8 mouse cellular contexts compared by ENCODE assay signal in genomic region chr16:93938400-93938846, GRCm38 (mm10). TPM values are rescaled to one million over a fixed set of nuclear protein-coding genes. Genes with fewer than 3 reads are reported as not detected.
A peak's percentile ranks its signal among the peaks of the same experiment; 100 is the strongest.
DNase-seq lines count a peak whose midpoint lies in the region; ATAC-seq lines count a peak whose summit lies in the region.

No protein-coding gene starts in this region.

- 9% methylated on average over 16 of the region's 16 CpGs for WGBS in forebrain, embryonic 16.5 days
- 10% methylated on average over 16 of the region's 16 CpGs for WGBS in hindbrain, embryonic 16.5 days
- WGBS in limb, embryonic 10.5 days, result 18% methylated on average over 16 of the region's 16 CpGs
- 19% methylated on average over 16 of the region's 16 CpGs for whole genome bisulfite sequencing in midbrain, embryonic 10.5 days

- H3K27me3 ChIP-seq in forebrain, embryonic 16.5 days (replicated peaks; ENCODE audit: control insufficient read depth, insufficient read depth, low read length), result peaks cover 10% of the 10 kb centered on the region
- H3K27me3 ChIP-seq in hindbrain, embryonic 16.5 days (replicated peaks; ENCODE audit: control insufficient read depth, insufficient read depth, low read length), result peaks cover 13% of the 10 kb centered on the region
- H3K27me3 ChIP-seq in limb, embryonic 10.5 days (ENCODE audit: low read depth, poor library complexity, severe bottlenecking), result peaks cover 44% of the 10 kb centered on the region
- peaks cover 49% of the 10 kb centered on the region for H3K27me3 ChIP-seq in midbrain, embryonic 10.5 days (ENCODE audit: low read depth, poor library complexity, severe bottlenecking)

- no peaks in the 10 kb centered on the region for H3K36me3 ChIP-seq in forebrain, embryonic 16.5 days (ENCODE audit: control insufficient read depth, insufficient read depth)
- no peaks in the 10 kb centered on the region for H3K36me3 ChIP-seq in hindbrain, embryonic 16.5 days (ENCODE audit: control insufficient read depth, insufficient read depth, low read length)
- no peaks in the 10 kb centered on the region for H3K36me3 ChIP-seq in limb, embryonic 10.5 days
- no peaks in the 10 kb centered on the region for H3K36me3 ChIP-seq in midbrain, embryonic 10.5 days

- ATAC-seq in forebrain, embryonic 16.5 days, result no peak
- ATAC-seq in hindbrain, embryonic 16.5 days, result no peak

- no peaks in the 10 kb centered on the region for H3K9me3 ChIP-seq in forebrain, embryonic 16.5 days (ENCODE audit: control insufficient read depth, low read length)
- no peaks in the 10 kb centered on the region for H3K9me3 ChIP-seq in hindbrain, embryonic 16.5 days (ENCODE audit: control insufficient read depth, low read length)
- no peaks in the 10 kb centered on the region for H3K9me3 ChIP-seq in limb, embryonic 10.5 days (replicated peaks)
- no peaks in the 10 kb centered on the region for H3K9me3 ChIP-seq in midbrain, embryonic 10.5 days (replicated peaks)

- H3K4me1 ChIP-seq in forebrain, embryonic 16.5 days (replicated peaks; ENCODE audit: control insufficient read depth, insufficient read depth, low read length), result peaks cover 3% of the 10 kb centered on the region
- peaks cover 2% of the 10 kb centered on the region; the same call in 1 of the 2 replicates for H3K4me1 ChIP-seq in hindbrain, embryonic 16.5 days (ENCODE audit: control insufficient read depth, insufficient read depth, low read depth, low read length)
- peaks cover 59% of the 10 kb centered on the region for H3K4me1 ChIP-seq in limb, embryonic 10.5 days
- H3K4me1 ChIP-seq in midbrain, embryonic 10.5 days, result peaks cover 10% of the 10 kb centered on the region

- H3K4me2 ChIP-seq in forebrain, embryonic 16.5 days (ENCODE audit: low read length), result peak overlapping the region; percentile 60
- H3K4me2 ChIP-seq in hindbrain, embryonic 16.5 days (ENCODE audit: low read length), result peak overlapping the region; percentile 60

- peak overlapping the region; percentile 35 for H3K4me3 ChIP-seq in forebrain, embryonic 16.5 days (replicated peaks; ENCODE audit: low read length)
- peak overlapping the region; percentile 32 for H3K4me3 ChIP-seq in hindbrain, embryonic 16.5 days (ENCODE audit: low read length)
- peak overlapping the region; percentile 39 for H3K4me3 ChIP-seq in limb, embryonic 10.5 days
- H3K4me3 ChIP-seq in midbrain, embryonic 10.5 days, result peak overlapping the region; percentile 44

- no peak overlapping the region for H3K27ac ChIP-seq in forebrain, embryonic 16.5 days (ENCODE audit: low read length)
- no peak overlapping the region for H3K27ac ChIP-seq in hindbrain, embryonic 16.5 days (ENCODE audit: low read depth, low read length)
- peak overlapping the region; percentile 77 for H3K27ac ChIP-seq in limb, embryonic 10.5 days
- 0 out of 2 replicates have a peak overlapping the region, but pooled peaks have one; percentile 55 for H3K27ac ChIP-seq in midbrain, embryonic 10.5 days (replicated peaks)

- DNase-seq in gastrocnemius, adult 18-20 months (ENCODE audit: low spot score), result peak; percentile 48
- no peak for DNase-seq in gastrocnemius, postnatal 25 days
- DNase-seq in c-Kit-positive CD71-positive TER-119-positive erythroid progenitor cells, embryonic 14.5 days (ENCODE audit: low spot score), result peak; percentile 66
- DNase-seq in limb, embryonic 10.5 days (ENCODE audit: low spot score), result peak; percentile 90
- DNase-seq in midbrain, embryonic 10.5 days (ENCODE audit: low spot score), result peak; percentile 80
- peak; percentile 24 to 66 for DNase-seq in spleen, postnatal 14 days (ENCODE audit: low spot score in 2 of 2)

- H3K9ac ChIP-seq in forebrain, embryonic 16.5 days (replicated peaks; ENCODE audit: low read depth, low read length), result no peak overlapping the region
- H3K9ac ChIP-seq in hindbrain, embryonic 16.5 days (ENCODE audit: low read depth, low read length), result peak overlapping the region; percentile 43; the same call in 1 of the 2 replicates

RNA-seq across cellular contexts. Expression of gene Chaf1b, which starts 54.7 kb away (rescaled TPM):
- total RNA-seq in gastrocnemius, adult 18-20 months (2021), result under 1 TPM in 1 of 2 experiments, not detected in 1; 0.12 TPM
- total RNA-seq in gastrocnemius, postnatal 25 days (2021), result under 1 TPM; 0.26 to 0.54 TPM
- 36.0 and 40.4 TPM in 2 replicates for polyA plus RNA-seq in forebrain, embryonic 16.5 days (2015; fragmentation: Nextera tagmentation; extraction: Ambion mirVana)
- polyA plus RNA-seq in hindbrain, embryonic 16.5 days (2015; fragmentation: Nextera tagmentation; extraction: Ambion mirVana), result 17.9 and 20.0 TPM in 2 replicates
- polyA plus RNA-seq in limb, embryonic 10.5 days (2016; fragmentation: Nextera tagmentation; extraction: Ambion mirVana), result 137 and 146 TPM in 2 replicates
- polyA plus RNA-seq in midbrain, embryonic 10.5 days (2016; fragmentation: Nextera tagmentation; extraction: Ambion mirVana), result 119 and 136 TPM in 2 replicates

Comparison
In these comparisons a context has a peak if more than half of its experiments do, and no peak if none do; other contexts are left out.
1. H3K27ac ChIP-seq: peak in limb, embryonic 10.5 days (single experiment) and midbrain, embryonic 10.5 days (single experiment); none in forebrain, embryonic 16.5 days (single experiment) and hindbrain, embryonic 16.5 days (single experiment).
2. Peak in every context shown above with its lines, with median percentiles within 50 percentile points of each other: H3K4me3 ChIP-seq.